In genomic region chr9:107769445-107770000, GRCm38 (mm10) we compare ENCODE assay signal across 7 mouse cellular contexts. TPM values are rescaled to one million over a fixed set of nuclear protein-coding genes. Genes with fewer than 3 reads are reported as not detected.
A peak's percentile ranks its signal among the peaks of the same experiment; 100 is the strongest.
DNase-seq lines count a peak whose midpoint lies in the region; ATAC-seq lines count a peak whose summit lies in the region.

No protein-coding gene starts in this region.

- H3K4me2 ChIP-seq in neural tube, embryonic 11.5 days (ENCODE audit: low read depth), result peak overlapping the region; percentile 69
- H3K4me2 ChIP-seq in embryonic facial prominence, embryonic 13.5 days, result peak overlapping the region; percentile 67
- H3K4me2 ChIP-seq in limb, embryonic 11.5 days (ENCODE audit: low read depth, severe bottlenecking), result peak overlapping the region; percentile 60
- peak overlapping the region; percentile 76 for H3K4me2 ChIP-seq in stomach, embryonic 16.5 days (ENCODE audit: low read depth, low read length)

- no peaks in the 10 kb centered on the region for H3K9me3 ChIP-seq in neural tube, embryonic 11.5 days (ENCODE audit: control insufficient read depth, low read length)
- no peaks in the 10 kb centered on the region for H3K9me3 ChIP-seq in embryonic facial prominence, embryonic 13.5 days
- no peaks in the 10 kb centered on the region for H3K9me3 ChIP-seq in limb, embryonic 11.5 days (ENCODE audit: control insufficient read depth, low read length)
- no peaks in the 10 kb centered on the region for H3K9me3 ChIP-seq in stomach, embryonic 16.5 days (replicated peaks; ENCODE audit: control insufficient read depth, low read length)

- WGBS in neural tube, embryonic 11.5 days, result 28% methylated on average over 4 of the region's 4 CpGs
- WGBS in embryonic facial prominence, embryonic 13.5 days, result 18% methylated on average over 4 of the region's 4 CpGs
- 48% methylated on average over 4 of the region's 4 CpGs for WGBS in limb, embryonic 11.5 days
- 14% methylated on average over 4 of the region's 4 CpGs for WGBS in stomach, embryonic 16.5 days

- H3K4me1 ChIP-seq in neural tube, embryonic 11.5 days (ENCODE audit: control insufficient read depth, insufficient read depth, low read length), result peaks cover 13% of the 10 kb centered on the region
- H3K4me1 ChIP-seq in embryonic facial prominence, embryonic 13.5 days, result peaks cover 9% of the 10 kb centered on the region
- H3K4me1 ChIP-seq in limb, embryonic 11.5 days (ENCODE audit: control insufficient read depth, insufficient read depth, low read length), result no peaks in the 10 kb centered on the region; the same call in 1 of the 2 replicates
- peaks cover 8% of the 10 kb centered on the region for H3K4me1 ChIP-seq in stomach, embryonic 16.5 days (ENCODE audit: control insufficient read depth, insufficient read depth, low read length)

- peak overlapping the region; percentile 99 for H3K4me3 ChIP-seq in neural tube, embryonic 11.5 days (ENCODE audit: low read depth, low read length)
- peak overlapping the region; percentile 99 for H3K4me3 ChIP-seq in embryonic facial prominence, embryonic 13.5 days
- H3K4me3 ChIP-seq in limb, embryonic 11.5 days (ENCODE audit: low read depth, low read length), result peak overlapping the region; percentile 76
- H3K4me3 ChIP-seq in stomach, embryonic 16.5 days (replicated peaks; ENCODE audit: low read length), result peak overlapping the region; percentile 100

- DNase-seq in neural tube, embryonic 11.5 days (ENCODE audit: low spot score), result no peak
- DNase-seq in neural tube, embryonic 10.5 days (ENCODE audit: extremely low spot score, low spot score), result no peak
- DNase-seq in limb, embryonic 11.5 days (ENCODE audit: low spot score), result no peak
- no peak for DNase-seq in left cerebral cortex, postnatal 36 days (ENCODE audit: low spot score in 2 of 2)
- no peak for DNase-seq in urinary bladder, adult 2 months (ENCODE audit: low spot score)

- peak overlapping the region; percentile 100 for H3K9ac ChIP-seq in neural tube, embryonic 11.5 days (ENCODE audit: low read length)
- H3K9ac ChIP-seq in embryonic facial prominence, embryonic 13.5 days, result peak overlapping the region; percentile 100
- peak overlapping the region; percentile 92 for H3K9ac ChIP-seq in limb, embryonic 11.5 days (ENCODE audit: low read length)
- H3K9ac ChIP-seq in stomach, embryonic 16.5 days (ENCODE audit: low read length), result peak overlapping the region; percentile 56

- no peak for ATAC-seq in neural tube, embryonic 11.5 days (ENCODE audit: insufficient read depth, low FRiP score, low TSS enrichment)
- no peak for ATAC-seq in embryonic facial prominence, embryonic 13.5 days (ENCODE audit: insufficient number of reproducible peaks, insufficient read depth, low FRiP score, low TSS enrichment, low read depth)
- ATAC-seq in limb, embryonic 11.5 days (ENCODE audit: insufficient number of reproducible peaks, low FRiP score, low TSS enrichment, low read depth), result no peak
- ATAC-seq in stomach, embryonic 16.5 days (ENCODE audit: insufficient read depth, low FRiP score), result no peak

- intact Hi-C loops in left cerebral cortex, postnatal 36 days (cut with DNase I), result no loop called here

- H3K27me3 ChIP-seq in neural tube, embryonic 11.5 days (ENCODE audit: control insufficient read depth, insufficient read depth, low read length), result no peaks in the 10 kb centered on the region
- H3K27me3 ChIP-seq in embryonic facial prominence, embryonic 13.5 days, result no peaks in the 10 kb centered on the region
- H3K27me3 ChIP-seq in limb, embryonic 11.5 days (ENCODE audit: control insufficient read depth, insufficient read depth, low read length), result no peaks in the 10 kb centered on the region
- H3K27me3 ChIP-seq in stomach, embryonic 16.5 days (ENCODE audit: control insufficient read depth, insufficient read depth, low read length), result no peaks in the 10 kb centered on the region

- no peak overlapping the region for H3K27ac ChIP-seq in neural tube, embryonic 11.5 days (ENCODE audit: low read depth, low read length)
- no peak overlapping the region for H3K27ac ChIP-seq in embryonic facial prominence, embryonic 13.5 days
- no peak overlapping the region for H3K27ac ChIP-seq in limb, embryonic 11.5 days (replicated peaks; ENCODE audit: low read depth, low read length)
- no peak overlapping the region for H3K27ac ChIP-seq in stomach, embryonic 16.5 days (ENCODE audit: low read length)

- peaks cover 29% of the 10 kb centered on the region for H3K36me3 ChIP-seq in neural tube, embryonic 11.5 days (ENCODE audit: control insufficient read depth, insufficient read depth, low read length)
- H3K36me3 ChIP-seq in embryonic facial prominence, embryonic 13.5 days, result peaks cover 64% of the 10 kb centered on the region
- peaks cover 31% of the 10 kb centered on the region for H3K36me3 ChIP-seq in limb, embryonic 11.5 days (ENCODE audit: control insufficient read depth, insufficient read depth, low read length)
- peaks cover 24% of the 10 kb centered on the region for H3K36me3 ChIP-seq in stomach, embryonic 16.5 days (ENCODE audit: control insufficient read depth, insufficient read depth, low read length)

RNA-seq across cellular contexts. Expression of gene Rbm5, which starts 1.3 kb away (rescaled TPM):
- polyA plus RNA-seq in neural tube, embryonic 11.5 days (2014; fragmentation: Nextera tagmentation; extraction: Ambion mirVana), result 196 and 197 TPM in 2 replicates
- polyA plus RNA-seq in embryonic facial prominence, embryonic 13.5 days (2015; fragmentation: Nextera tagmentation; extraction: Ambion mirVana), result 262 and 274 TPM in 2 replicates
- 179 and 195 TPM in 2 replicates for polyA plus RNA-seq in limb, embryonic 11.5 days (2014; fragmentation: Nextera tagmentation; extraction: Ambion mirVana)
- polyA plus RNA-seq in stomach, embryonic 16.5 days (2015; fragmentation: Nextera tagmentation; extraction: Ambion mirVana), result 183 and 187 TPM in 2 replicates
- 100 to 1,000 TPM; 109 to 159 TPM for total RNA-seq in left cerebral cortex, postnatal 36 days (2021)
- polyA plus RNA-seq in urinary bladder, adult 2 months (2012; rRNA removed), result 105 and 116 TPM in 2 replicates

RNA-seq across cellular contexts. Expression of gene Sema3f, which starts 59.2 kb away (rescaled TPM):
- 15.3 and 17.0 TPM in 2 replicates for polyA plus RNA-seq in neural tube, embryonic 11.5 days (2014; fragmentation: Nextera tagmentation; extraction: Ambion mirVana)
- polyA plus RNA-seq in embryonic facial prominence, embryonic 13.5 days (2015; fragmentation: Nextera tagmentation; extraction: Ambion mirVana), result 37.7 and 44.0 TPM in 2 replicates
- 27.4 and 32.5 TPM in 2 replicates for polyA plus RNA-seq in limb, embryonic 11.5 days (2014; fragmentation: Nextera tagmentation; extraction: Ambion mirVana)
- 15.1 and 16.8 TPM in 2 replicates for polyA plus RNA-seq in stomach, embryonic 16.5 days (2015; fragmentation: Nextera tagmentation; extraction: Ambion mirVana)
- total RNA-seq in left cerebral cortex, postnatal 36 days (2021), result 10 to 100 TPM; 16.6 to 17.2 TPM
- 110 and 111 TPM in 2 replicates for polyA plus RNA-seq in urinary bladder, adult 2 months (2012; rRNA removed)
